Mouse (Mus musculus) midbrain, postnatal 0 days (tissue): ENCODE data around the gene Lamb3. TPM values are rescaled to one million over a fixed set of nuclear protein-coding genes. Genes with fewer than 3 reads are reported as not detected.

Source experiments
- ATAC-seq: fragments of 200-750 bp; cut with Nextera tagmentation; 2 replicates; pipeline ENCODE4 v1.8.0; 2017; ENCODE audit warnings: moderate number of reproducible peaks, mild to moderate bottlenecking, moderate TSS enrichment, moderate library complexity; ENCODE audit not compliant: low FRiP score
- DNase-seq: peaks from one replicate; pipeline ENCODE4 v3.0.0-alpha.2; 2015; ENCODE audit warnings: low spot score
- H3K27ac ChIP-seq: fragments of 300-500 bp; sonication (generic); 2 replicates; pipeline ENCODE4 v1.5.1; 2014; ENCODE audit warnings: low read depth, mild to moderate bottlenecking, low read length, mixed read lengths
- H3K27me3 ChIP-seq: fragments of 300-500 bp; sonication (generic); 2 replicates; pipeline ENCODE4 v1.6.1; 2014; ENCODE audit warnings: low read length, control low read depth, mixed read lengths; ENCODE audit not compliant: insufficient read depth
- H3K36me3 ChIP-seq: fragments of 300-500 bp; sonication (generic); 2 replicates; pipeline ENCODE4 v1.6.1; 2014; ENCODE audit warnings: low read length, control low read depth, mixed read lengths; ENCODE audit not compliant: insufficient read depth
- H3K4me1 ChIP-seq: fragments of 300-500 bp; sonication (generic); 2 replicates; pipeline ENCODE4 v1.6.1; 2014; ENCODE audit warnings: mild to moderate bottlenecking, control low read depth, antibody characterized with exemption, low read length, mixed read lengths; ENCODE audit not compliant: insufficient read depth
- H3K4me2 ChIP-seq: fragments of 300-500 bp; sonication (generic); 2 replicates; pipeline ENCODE4 v1.6.1; 2014; ENCODE audit warnings: low read depth, mild to moderate bottlenecking, low read length, mixed read lengths; ENCODE audit not compliant: poor library complexity, severe bottlenecking
- H3K4me3 ChIP-seq: fragments of 300-500 bp; sonication (generic); 2 replicates; pipeline ENCODE4 v1.5.1; 2014; ENCODE audit warnings: low read depth, mild to moderate bottlenecking, low read length, moderate library complexity
- H3K9ac ChIP-seq: fragments of 300-500 bp; sonication (generic); replicated peaks from 2 replicates; pipeline ENCODE4 v1.6.1; 2014; ENCODE audit warnings: mild to moderate bottlenecking, low read length, moderate library complexity, mixed read lengths; ENCODE audit not compliant: poor library complexity, severe bottlenecking
- H3K9me3 ChIP-seq: fragments of 300-500 bp; sonication (generic); 2 replicates; pipeline ENCODE4 v1.6.1; 2016; ENCODE audit warnings: low read length, control low read depth
- CTCF ChIP-seq: IDR thresholded peaks from 2 replicates; pipeline ENCODE4 v1.5.1; 2016; ENCODE audit warnings: antibody characterized with exemption, mild to moderate bottlenecking
- WGBS: fragments of 180-500 bp; shearing (Covaris S2); extraction: QIAGEN DNeasy Blood & Tissue Kit; methylation state at CpG from one replicate; pipeline ENCODE4 v1.1.7; 2014; 5-methylcytosine and 5-hydroxymethylcytosine counted together
- polyA plus RNA-seq: library from polyadenylated mRNA; unstranded; fragments of >200 nt; fragmentation: Nextera tagmentation; extraction: Ambion mirVana; gene quantifications from 2 replicates; pipeline ENCODE4 v1.2.1, GENCODE M21; 2015
- total RNA-seq: library from RNA; depleted of rRNA; stranded (reverse); fragments of >200 nt; gene quantifications from 2 replicates; pipeline ENCODE4 v1.2.3, GENCODE M21; 2014

Lamb3 gene
- total and polyA plus RNA-seq, 2 experiments from 2014 or later = 0.82 to 1.4 TPM

DNA sequence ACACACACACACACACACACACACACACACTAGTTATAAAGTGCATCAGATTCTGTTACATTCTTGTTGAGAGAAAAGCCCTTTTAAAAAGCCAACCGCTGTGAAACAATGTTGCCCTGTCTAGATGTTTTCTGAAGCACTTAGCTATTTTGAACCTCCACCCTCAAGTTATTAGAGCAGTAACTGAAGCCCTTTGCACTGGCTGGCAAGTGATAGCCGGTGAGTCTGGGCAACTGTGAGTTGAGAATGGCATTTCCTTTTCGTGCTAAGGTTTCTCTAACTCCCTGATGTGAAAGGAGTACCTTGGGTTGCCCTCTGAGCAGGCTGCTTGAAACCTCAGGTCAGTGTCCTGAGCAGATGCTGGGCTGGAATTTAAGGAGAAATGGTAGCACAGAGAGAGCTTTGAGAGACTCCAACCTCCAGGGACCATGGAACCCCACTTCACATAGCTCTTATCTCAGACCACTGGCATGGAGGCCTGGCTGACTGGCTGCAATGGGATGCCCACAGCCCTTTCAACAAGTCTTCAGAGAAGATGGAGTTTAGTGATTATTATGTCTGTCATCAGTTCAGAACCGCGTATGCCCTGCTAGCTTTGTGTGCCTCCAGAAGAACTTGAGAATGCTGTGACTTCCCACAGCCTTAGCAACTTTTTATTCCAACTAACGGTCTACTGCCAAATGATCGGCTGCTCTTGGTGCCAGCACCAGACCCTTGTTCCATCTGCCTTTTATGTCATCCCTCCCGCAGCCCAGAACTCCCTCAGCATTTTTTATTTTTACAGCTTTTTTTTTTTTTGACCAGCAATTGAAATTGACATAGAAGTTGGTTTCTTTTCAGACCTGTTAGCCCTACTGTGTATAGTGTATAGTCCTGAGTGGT, 55.8 kb downstream of the Lamb3 start:
- no peaks in the 10 kb centered on the region for H3K36me3 ChIP-seq
- no peak for TF ChIP-seq CTCF
- no peak overlapping the region for H3K4me2 ChIP-seq
- no peaks in the 10 kb centered on the region for H3K27me3 ChIP-seq
- no peak overlapping the region for H3K4me3 ChIP-seq
- 78% methylated on average over 8 of the region's 8 CpGs for WGBS
- H3K9me3 ChIP-seq = no peaks in the 10 kb centered on the region
- no peaks in the 10 kb centered on the region for H3K4me1 ChIP-seq
- no peak overlapping the region for H3K9ac ChIP-seq
- no peak overlapping the region for H3K27ac ChIP-seq
- DNase-seq (peak; percentile 14), ATAC-seq (no peak)

DNA sequence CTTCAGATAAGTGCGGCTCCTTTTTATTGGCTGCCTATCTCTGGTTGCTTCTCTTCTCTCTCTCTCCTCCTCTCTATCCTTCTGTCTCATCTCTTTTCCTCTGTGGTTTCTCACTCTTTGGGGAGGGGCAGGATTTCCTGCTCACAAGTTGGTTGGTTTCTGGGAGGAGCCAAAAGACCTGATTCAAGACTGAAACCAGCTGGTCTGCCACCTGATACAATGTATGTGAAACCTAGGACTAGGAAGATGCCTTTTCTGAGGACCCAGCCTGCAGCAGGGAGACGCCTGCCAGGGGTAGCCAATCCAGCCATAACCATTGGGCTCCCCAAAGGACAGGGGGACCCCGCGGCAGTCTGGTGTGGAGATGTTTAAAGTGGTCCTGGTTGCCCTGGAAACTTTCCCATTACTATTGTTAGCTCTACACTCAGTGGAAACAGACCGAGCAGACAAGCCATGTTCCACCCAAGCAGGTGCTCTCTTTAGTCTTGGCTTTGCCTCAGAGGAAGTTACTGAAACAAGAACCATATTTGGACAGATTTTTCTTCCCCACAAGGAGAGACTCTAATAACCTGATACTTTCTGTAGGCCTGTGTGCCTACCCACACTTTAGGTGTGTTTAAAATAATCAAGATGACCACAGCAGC, 56.6 kb downstream of the Lamb3 start, which contains the start of gene Hsd11b1:
Gene Hsd11b1 (minus strand): TSS at position 121 of the 644 bp plus-strand sequence.
- DNase-seq (no peak), ATAC-seq (no peak)
- no peak within 1 kb of the TSS for H3K4me3 ChIP-seq
- 69% methylated on average over 5 of the region's 5 CpGs for WGBS
- H3K9me3 ChIP-seq = no peaks in the 10 kb centered on the region
- no peak within 1 kb of the TSS for H3K9ac ChIP-seq
- no peaks in the 10 kb centered on the region for H3K4me1 ChIP-seq
- no peak within 1 kb of the TSS for H3K27ac ChIP-seq
- no peaks in the 10 kb centered on the region for H3K27me3 ChIP-seq
- H3K4me2 ChIP-seq = no peak within 1 kb of the TSS
- H3K36me3 ChIP-seq = no peaks in the 10 kb centered on the region
- TF ChIP-seq CTCF = no peak

DNA sequence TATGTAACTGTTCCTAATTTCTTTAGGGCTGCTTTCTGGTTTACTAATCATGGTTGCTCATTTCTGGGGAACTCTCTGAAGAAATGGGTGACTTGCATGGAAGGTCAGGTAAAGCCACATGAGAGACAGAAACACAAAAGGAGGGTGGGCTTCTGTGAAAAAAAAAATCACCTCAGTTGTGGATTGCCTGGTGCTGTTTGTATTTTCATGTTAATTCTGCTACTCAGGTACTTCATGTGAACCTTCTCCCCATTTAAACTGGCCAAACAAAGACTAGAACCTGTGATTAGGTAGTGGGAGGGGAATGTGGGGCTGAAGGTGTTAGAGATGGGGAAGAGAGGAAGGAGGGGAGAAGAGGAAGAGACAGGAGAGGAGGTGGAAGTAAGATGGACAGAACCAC, 58.2 kb downstream of the Lamb3 start:
- no peak overlapping the region for H3K27ac ChIP-seq
- DNase-seq = no peak
- H3K9me3 ChIP-seq = no peaks in the 10 kb centered on the region
- H3K4me1 ChIP-seq = no peaks in the 10 kb centered on the region
- H3K36me3 ChIP-seq = no peaks in the 10 kb centered on the region
- H3K27me3 ChIP-seq = no peaks in the 10 kb centered on the region
- no peak overlapping the region for H3K4me2 ChIP-seq
- TF ChIP-seq CTCF = no peak
- no peak for ATAC-seq
- no peak overlapping the region for H3K9ac ChIP-seq
- no peak overlapping the region for H3K4me3 ChIP-seq

DNA sequence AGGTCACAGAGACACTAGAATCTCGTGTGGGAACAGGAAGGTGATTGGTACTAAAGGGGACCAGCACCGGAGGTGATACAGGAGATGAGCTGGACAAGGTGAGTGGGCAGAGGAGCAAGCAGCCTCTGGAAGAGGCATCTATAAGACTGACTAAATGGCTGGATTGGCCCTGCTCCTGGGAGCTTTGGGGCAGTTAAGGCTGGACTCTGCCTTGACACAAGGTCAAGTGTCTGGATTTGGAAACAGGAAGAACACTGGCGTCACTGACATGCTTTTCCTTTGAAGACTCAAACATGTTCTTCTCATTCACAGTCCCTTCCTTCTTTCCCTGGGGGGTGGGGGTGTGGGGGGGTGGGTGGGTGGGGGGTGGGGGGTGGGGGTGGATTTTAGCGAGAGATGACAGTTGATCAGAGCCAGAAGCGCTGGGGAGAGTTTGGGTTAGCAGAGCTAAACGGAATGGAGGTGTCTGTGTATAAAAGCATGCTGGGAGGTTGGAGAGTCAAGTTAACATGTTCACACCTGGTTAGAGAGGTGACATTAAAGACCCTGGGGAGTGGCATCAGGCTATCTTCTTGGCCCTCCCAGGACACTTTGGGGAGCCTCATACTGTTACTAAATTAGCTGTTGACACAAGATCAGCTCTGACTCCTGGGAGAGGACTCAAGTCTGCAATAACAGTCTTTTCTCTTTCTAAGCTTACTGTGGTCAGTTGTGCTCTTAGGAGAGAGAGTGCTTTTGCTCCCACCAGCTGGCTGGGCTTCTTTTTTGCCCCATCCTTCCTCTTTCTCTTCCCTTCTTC, 63.7 kb downstream of the Lamb3 start:
- no peak overlapping the region for H3K27ac ChIP-seq
- H3K4me2 ChIP-seq = no peak overlapping the region
- H3K4me1 ChIP-seq = 0 out of 2 replicates have a peak, but pooled peaks cover 5% of the 10 kb centered on the region
- H3K9me3 ChIP-seq = no peaks in the 10 kb centered on the region
- no peak for DNase-seq
- H3K9ac ChIP-seq = no peak overlapping the region
- no peaks in the 10 kb centered on the region for H3K27me3 ChIP-seq
- WGBS = 71% methylated on average over 6 of the region's 6 CpGs
- no peak for TF ChIP-seq CTCF
- no peak overlapping the region for H3K4me3 ChIP-seq
- ATAC-seq = no peak
- H3K36me3 ChIP-seq = no peaks in the 10 kb centered on the region

DNA sequence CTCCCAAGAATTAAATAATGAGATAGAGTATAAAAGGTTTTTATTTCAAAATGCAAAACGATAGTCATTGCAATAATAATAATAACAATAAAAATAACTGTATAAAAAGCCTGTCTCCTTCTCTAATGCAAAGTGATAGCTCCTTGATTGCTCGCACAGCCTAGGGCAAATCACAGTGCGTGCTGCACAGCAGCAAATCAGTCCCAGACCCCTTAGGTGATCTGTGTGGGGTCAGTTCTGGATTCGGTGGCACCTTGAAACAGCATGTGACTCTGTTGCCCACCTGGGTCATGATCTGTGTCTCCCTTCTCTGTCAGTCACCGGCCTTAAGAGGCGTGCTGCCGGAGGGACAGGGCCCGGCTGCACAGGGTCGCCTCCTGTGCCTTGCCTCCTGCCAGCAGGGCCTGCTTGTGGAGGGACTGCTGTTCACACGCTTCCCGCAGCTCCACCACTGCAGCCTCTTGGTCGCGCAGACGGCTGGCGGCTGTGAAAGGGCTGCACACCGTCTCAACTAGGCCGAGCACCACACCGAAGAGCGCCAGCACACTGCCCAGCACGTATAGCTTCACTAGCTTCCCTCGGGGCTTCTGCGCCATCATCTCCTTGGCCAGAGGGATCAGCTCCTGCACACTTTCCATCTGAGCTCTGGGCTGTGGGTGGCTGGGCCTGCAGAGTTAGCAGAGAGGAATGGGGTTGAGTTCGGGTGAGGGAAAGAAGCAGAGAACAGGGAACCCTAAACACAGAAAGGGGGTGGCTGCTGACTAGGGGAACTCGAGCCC, 64.8 kb downstream of the Lamb3 start:
- 0 out of 2 replicates have a peak, but pooled peaks cover 5% of the 10 kb centered on the region for H3K4me1 ChIP-seq
- ATAC-seq = peak; percentile 61
- peak overlapping the region; percentile 51 for H3K9ac ChIP-seq
- no peaks in the 10 kb centered on the region for H3K36me3 ChIP-seq
- no peaks in the 10 kb centered on the region for H3K9me3 ChIP-seq
- WGBS = 16% methylated on average over 24 of the region's 24 CpGs
- DNase-seq = peak; percentile 34
- H3K27ac ChIP-seq = peak overlapping the region; percentile 67
- no peaks in the 10 kb centered on the region for H3K27me3 ChIP-seq
- H3K4me2 ChIP-seq = peak overlapping the region; percentile 54
- H3K4me3 ChIP-seq = peak overlapping the region; percentile 25
- TF ChIP-seq CTCF = no peak
